Mouse (Mus musculus) bone marrow, adult 2 months (tissue): ENCODE results near the gene Sorbs1. TPM values are rescaled to one million over a fixed set of nuclear protein-coding genes. Genes with fewer than 3 reads are reported as not detected.

Experiments
- H3K27ac ChIP-seq: fragments of 200-500 bp; 2 replicates; pipeline ENCODE4 v1.5.1; 2012; ENCODE audit warnings: low read depth, mild to moderate bottlenecking, control low read depth, inconsistent platforms, low read length; ENCODE audit not compliant: control insufficient read depth, poor library complexity, insufficient read depth
- H3K4me1 ChIP-seq: fragments of 200-500 bp; 2 replicates; pipeline ENCODE4 v1.6.1; 2011; ENCODE audit warnings: low read length; ENCODE audit not compliant: control insufficient read depth, insufficient read depth
- H3K4me3 ChIP-seq: fragments of 200-500 bp; replicated peaks from 2 replicates; pipeline ENCODE3; 2011; ENCODE audit warnings: mild to moderate bottlenecking, low read depth, low read length, control low read depth; ENCODE audit not compliant: control insufficient read depth
- CTCF ChIP-seq: fragments of 200-500 bp; IDR thresholded peaks from 2 replicates; pipeline ENCODE4 v1.5.1; 2011; ENCODE audit warnings: low read length, control low read depth; ENCODE audit not compliant: control insufficient read depth, insufficient read depth
- POLR2A ChIP-seq: fragments of 200-500 bp; IDR thresholded peaks from 2 replicates; pipeline ENCODE4 v1.6.1; 2011; ENCODE audit warnings: low read depth, mild to moderate bottlenecking, control low read depth, low read length, borderline replicate concordance; ENCODE audit not compliant: control insufficient read depth
- WGBS: fragments of 180-500 bp; shearing (Covaris S2); methylation state at CpG from one replicate; pipeline ENCODE4 v1.1.7; 2018; 5-methylcytosine and 5-hydroxymethylcytosine counted together
- polyA plus RNA-seq: library from polyadenylated mRNA; stranded (reverse); fragments of >200 nt; gene quantifications from 2 replicates; pipeline ENCODE4 v1.2.4, GENCODE M21; 2011; ENCODE audit warnings: low replicate concordance; ENCODE audit not compliant: missing spikeins, insufficient read depth, insufficient read length

Gene Sorbs1
- polyA plus RNA-seq, 1 experiment: 26.1 TPM

- no peaks in the 10 kb centered on the region for H3K4me1 ChIP-seq
- no peak overlapping the region for H3K27ac ChIP-seq
- H3K4me3 ChIP-seq: no peak overlapping the region
Observed at GRCm38 (mm10) chr19:40488853-40489454, 24.6 kb downstream of the Sorbs1 start.

GRCm38 (mm10) chr19:40487561-40487960 lies 26.0 kb downstream of the Sorbs1 start:
- no peak for TF ChIP-seq CTCF
- TF ChIP-seq POLR2A: no peak
- no peak overlapping the region for H3K27ac ChIP-seq
- H3K4me1 ChIP-seq: no peaks in the 10 kb centered on the region
- no peak overlapping the region for H3K4me3 ChIP-seq
- 27% methylated on average over 11 of the region's 11 CpGs for WGBS

More at GRCm38 (mm10) chr19:40488853-40489454, 24.6 kb downstream of the Sorbs1 start:
- WGBS: 42% methylated on average over 8 of the region's 8 CpGs
- TF ChIP-seq CTCF: no peak
- no peak for TF ChIP-seq POLR2A

GRCm38 (mm10) chr19:40481115-40481514 lies 32.5 kb downstream of the Sorbs1 start:
- Histone ChIP-seq H3K4me1 (no peaks in the 10 kb centered on the region), H3K27ac (no peak overlapping the region), H3K4me3 (no peak overlapping the region)
- WGBS: 86% methylated on average over 6 of the region's 6 CpGs
- no peak for TF ChIP-seq CTCF
- no peak for TF ChIP-seq POLR2A

GRCm38 (mm10) chr19:40478161-40478575 lies 35.4 kb downstream of the Sorbs1 start:
- no peak for TF ChIP-seq POLR2A
- no peak for TF ChIP-seq CTCF
- 75% methylated on average over 10 of the region's 10 CpGs for WGBS
- Histone ChIP-seq H3K27ac (no peak overlapping the region), H3K4me3 (no peak overlapping the region), H3K4me1 (no peaks in the 10 kb centered on the region)

- WGBS: 28% methylated on average over 5 of the region's 5 CpGs
- no peak overlapping the region for H3K4me3 ChIP-seq
- H3K27ac ChIP-seq: no peak overlapping the region
- no peak for TF ChIP-seq CTCF
- H3K4me1 ChIP-seq: no peaks in the 10 kb centered on the region
Observed at GRCm38 (mm10) chr19:40477445-40477941, 36.1 kb downstream of the Sorbs1 start.

- no peak overlapping the region for H3K27ac ChIP-seq
- H3K4me3 ChIP-seq: no peak overlapping the region
- WGBS: 71% methylated on average over 4 of the region's 4 CpGs
- no peak for TF ChIP-seq POLR2A
- TF ChIP-seq CTCF: no peak
- no peaks in the 10 kb centered on the region for H3K4me1 ChIP-seq
Observed at GRCm38 (mm10) chr19:40476491-40476890, 37.1 kb downstream of the Sorbs1 start.

- H3K27ac ChIP-seq: no peak overlapping the region
- no peak overlapping the region for H3K4me3 ChIP-seq
- H3K4me1 ChIP-seq: no peaks in the 10 kb centered on the region
- WGBS: 90% methylated on average over 10 of the region's 10 CpGs
- TF ChIP-seq POLR2A (no peak), CTCF (no peak)
Observed at GRCm38 (mm10) chr19:40471526-40472245, 41.9 kb downstream of the Sorbs1 start.

GRCm38 (mm10) chr19:40469792-40470191 lies 43.8 kb downstream of the Sorbs1 start:
- TF ChIP-seq CTCF (no peak), POLR2A (no peak)
- no peak overlapping the region for H3K27ac ChIP-seq
- H3K4me1 ChIP-seq: no peaks in the 10 kb centered on the region
- 90% methylated on average over 5 of the region's 5 CpGs for WGBS
- H3K4me3 ChIP-seq: no peak overlapping the region
